Mouse (Mus musculus): ENCODE results near the gene Tmem129.

The Tmem129 gene

GRCm38 (mm10) chr5:33688278-33689220 is 30.3 kb upstream of the Tmem129 start:
- DNase-seq (ENCODE audit: inconsistent age in 2 of 2, low spot score in 1 of 2), result no peak

DNA sequence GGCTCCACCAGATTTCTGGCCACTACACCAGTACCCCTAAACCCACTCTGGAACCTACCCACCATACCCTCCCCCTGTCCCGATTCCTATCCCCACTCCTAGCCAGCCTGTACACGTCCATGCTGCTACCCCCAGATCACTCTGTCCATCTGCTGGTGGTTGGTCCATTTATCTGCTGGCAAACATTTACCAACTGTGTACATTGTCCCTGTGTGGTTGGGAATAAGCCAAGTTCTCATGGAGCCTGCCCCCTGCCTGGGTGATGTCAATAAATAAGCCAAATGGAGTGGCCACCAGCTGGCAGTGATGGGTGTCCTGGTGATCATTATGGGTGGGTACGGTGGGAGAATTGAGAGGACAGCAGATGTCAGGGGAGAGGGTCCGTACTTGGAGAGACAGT is 28.9 kb upstream of the Tmem129 start:
- DNase-seq (ENCODE audit: inconsistent age in 2 of 2, low spot score in 1 of 2), result no peak

- DNase-seq (ENCODE audit: inconsistent age in 2 of 2, low spot score in 1 of 2), result no peak
Observed at GRCm38 (mm10) chr5:33684932-33685331, 26.7 kb upstream of the Tmem129 start.

GRCm38 (mm10) chr5:33683897-33684652 is 25.9 kb upstream of the Tmem129 start:
- DNase-seq (ENCODE audit: inconsistent age in 2 of 2, low spot score in 1 of 2), result peak in 1 of 2 experiments; percentile 73

- DNase-seq (ENCODE audit: inconsistent age in 2 of 2, low spot score in 1 of 2), result no peak
Observed at GRCm38 (mm10) chr5:33682963-33683362, 24.7 kb upstream of the Tmem129 start.

DNA sequence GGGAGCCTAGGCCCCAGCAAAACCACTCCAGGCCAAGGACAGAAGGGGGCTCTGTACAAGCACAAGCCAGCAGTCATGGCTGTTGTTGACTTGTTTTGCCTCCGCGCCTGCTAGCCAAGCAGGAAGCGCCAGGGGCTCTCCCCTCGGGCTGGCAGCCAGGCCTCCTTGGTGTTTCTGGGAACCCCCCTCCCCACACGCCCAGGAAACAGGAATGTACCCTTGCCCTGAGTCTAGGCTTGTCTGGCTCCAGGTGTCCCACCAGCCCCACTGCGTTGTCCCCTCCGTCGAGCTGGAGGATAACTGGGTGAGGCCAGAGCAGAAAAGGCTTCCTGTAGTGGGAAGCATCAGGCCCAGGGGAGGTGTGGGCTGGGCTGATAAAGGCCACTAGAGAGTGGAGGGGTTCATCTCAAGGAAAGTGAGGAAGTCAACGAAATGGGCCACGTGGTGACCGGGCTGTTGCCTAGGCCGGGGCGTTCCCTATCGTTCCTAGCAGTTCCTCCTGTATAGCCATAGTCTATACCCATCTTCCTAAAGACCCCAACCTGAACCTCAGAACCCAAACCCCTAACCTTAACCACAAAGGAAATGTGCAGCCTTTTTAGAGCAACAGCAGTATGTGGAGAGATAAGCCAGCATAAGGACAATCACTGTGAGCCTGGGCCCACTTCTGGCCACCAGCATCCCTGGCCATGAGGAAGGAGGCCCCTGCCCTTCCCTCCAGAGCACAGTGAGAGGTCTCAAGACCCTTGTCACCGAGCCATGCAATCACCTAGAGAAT is 23.6 kb upstream of the Tmem129 start:
- DNase-seq (ENCODE audit: inconsistent age in 2 of 2, low spot score in 1 of 2), result no peak

GRCm38 (mm10) chr5:33681044-33681443 is 22.8 kb upstream of the Tmem129 start:
- no peak for DNase-seq (ENCODE audit: inconsistent age in 2 of 2, low spot score in 1 of 2)

DNA sequence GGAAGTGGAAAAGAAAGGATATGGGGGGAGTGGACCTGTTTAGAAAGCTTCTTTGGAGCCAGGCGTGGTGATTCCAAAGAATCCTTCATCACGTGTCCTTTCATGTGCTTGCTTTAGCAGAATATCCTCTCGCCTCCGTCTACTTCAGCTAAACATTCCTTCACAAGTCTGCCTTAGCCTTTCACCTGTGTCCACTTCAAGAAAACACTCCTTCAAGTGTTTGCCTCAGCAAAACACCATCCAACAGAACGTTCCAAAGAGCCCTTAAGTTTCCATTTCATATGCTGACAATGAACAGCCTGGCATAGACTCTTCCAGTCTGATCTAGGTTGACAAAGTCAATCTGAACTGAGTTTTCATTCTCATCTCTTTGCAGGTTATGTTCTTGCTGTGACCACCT is 20.0 kb upstream of the Tmem129 start:
- no peak for DNase-seq (ENCODE audit: inconsistent age in 2 of 2, low spot score in 1 of 2)

GRCm38 (mm10) chr5:33675964-33676363 is 17.7 kb upstream of the Tmem129 start:
- peak in 1 of 2 experiments; percentile 73 for DNase-seq (ENCODE audit: inconsistent age in 2 of 2, low spot score in 1 of 2)

GRCm38 (mm10) chr5:33674439-33674838 is 16.2 kb upstream of the Tmem129 start:
- no peak for DNase-seq (ENCODE audit: inconsistent age in 2 of 2, low spot score in 1 of 2)

DNA sequence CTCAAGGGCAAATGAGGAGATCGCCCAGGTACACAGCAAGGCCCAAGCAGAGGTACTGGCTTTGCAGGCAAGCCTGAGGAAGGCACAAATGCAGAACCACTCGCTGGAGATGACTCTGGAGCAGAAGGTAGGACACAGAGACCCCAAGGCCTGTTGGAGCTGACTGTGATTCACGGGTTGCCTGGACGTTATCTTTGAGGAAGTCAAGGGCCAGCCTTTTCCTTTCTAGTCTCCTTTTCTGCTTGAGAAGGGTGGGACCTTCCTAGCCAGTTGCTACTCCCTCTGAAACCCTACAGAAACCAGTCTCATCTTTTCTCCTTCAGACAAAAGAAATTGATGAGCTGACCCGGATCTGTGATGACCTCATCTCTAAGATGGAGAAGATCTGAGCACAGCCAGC is 13.4 kb upstream of the Tmem129 start:
- no peak for DNase-seq (ENCODE audit: inconsistent age in 2 of 2, low spot score in 1 of 2)

DNA sequence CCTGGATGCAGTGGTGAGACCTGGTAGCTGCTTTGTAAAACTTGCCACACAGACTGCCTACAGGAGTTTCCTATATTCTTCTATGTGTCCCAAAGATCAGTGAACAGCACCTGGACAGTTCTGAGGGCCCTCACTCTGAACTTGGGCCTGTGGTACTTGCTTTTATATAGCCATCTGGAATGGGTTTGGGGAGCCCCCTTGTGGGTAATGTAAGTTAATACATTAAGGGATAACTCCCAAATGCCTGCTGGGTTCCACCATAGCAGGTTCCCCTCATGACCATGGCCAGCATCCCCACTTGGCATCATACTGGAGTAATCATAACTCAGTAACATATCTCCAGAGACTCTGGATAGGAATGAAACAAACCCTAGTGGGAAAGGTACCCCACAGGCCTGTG is 10.0 kb upstream of the Tmem129 start:
- peak in 1 of 2 experiments; percentile 71 for DNase-seq (ENCODE audit: inconsistent age in 2 of 2, low spot score in 1 of 2)

DNA sequence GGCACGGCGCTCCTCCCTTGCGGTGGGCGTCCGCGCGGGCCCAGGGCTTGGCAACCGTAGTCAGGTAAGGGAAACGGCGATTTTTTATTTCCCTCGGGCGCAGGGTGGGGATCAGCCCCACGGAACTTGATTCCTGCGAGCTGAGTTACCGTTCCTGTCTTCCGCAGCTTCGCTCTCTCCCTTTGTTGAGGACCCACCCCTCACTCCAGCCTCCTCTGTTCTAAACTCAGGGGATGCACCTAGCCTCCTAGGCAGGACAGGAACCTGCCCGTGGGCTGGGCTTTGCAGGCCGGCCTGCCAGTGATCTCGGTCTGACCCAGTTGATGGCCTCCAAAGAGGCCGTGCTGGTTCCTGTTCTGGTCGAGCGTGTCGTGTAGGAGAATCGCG is 441 bp upstream of the Tmem129 start:
- no peak for DNase-seq (ENCODE audit: inconsistent age in 2 of 2, low spot score in 1 of 2)

GRCm38 (mm10) chr5:33657251-33657786 is 897 bp downstream of the Tmem129 start:
- no peak for DNase-seq (ENCODE audit: inconsistent age in 2 of 2, low spot score in 1 of 2)

- DNase-seq (ENCODE audit: inconsistent age in 2 of 2, low spot score in 1 of 2), result peak in 1 of 2 experiments; percentile 38
Observed at GRCm38 (mm10) chr5:33656739-33657138, 1.5 kb downstream of the Tmem129 start.

GRCm38 (mm10) chr5:33655251-33655840 is 2.9 kb downstream of the Tmem129 start:
- peak in 1 of 2 experiments; percentile 30 for DNase-seq (ENCODE audit: inconsistent age in 2 of 2, low spot score in 1 of 2)

- peak; percentile 32 to 41 for DNase-seq (ENCODE audit: inconsistent age in 2 of 2, low spot score in 1 of 2)
Observed at GRCm38 (mm10) chr5:33654424-33654823, 3.8 kb downstream of the Tmem129 start.

DNA sequence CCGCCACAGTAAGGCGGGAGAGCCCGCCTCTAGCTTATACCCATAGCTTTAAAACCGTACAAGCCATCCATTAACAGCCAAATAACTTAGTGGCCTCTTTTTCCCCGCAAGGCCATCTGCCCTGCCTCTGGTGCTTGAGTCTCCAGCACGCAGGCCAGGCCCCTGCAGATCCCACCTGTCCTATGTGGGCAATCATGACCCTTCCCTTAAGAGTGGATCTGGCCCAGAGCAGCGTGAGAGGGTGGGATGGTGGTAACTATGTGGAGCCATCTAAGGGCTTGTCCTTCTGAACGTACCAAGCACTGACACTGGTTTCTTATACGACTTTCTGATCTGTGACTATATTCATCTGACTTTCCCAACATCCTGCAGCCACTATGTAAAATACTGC is 5.4 kb downstream of the Tmem129 start:
- no peak for DNase-seq (ENCODE audit: inconsistent age in 2 of 2, low spot score in 1 of 2)

DNA sequence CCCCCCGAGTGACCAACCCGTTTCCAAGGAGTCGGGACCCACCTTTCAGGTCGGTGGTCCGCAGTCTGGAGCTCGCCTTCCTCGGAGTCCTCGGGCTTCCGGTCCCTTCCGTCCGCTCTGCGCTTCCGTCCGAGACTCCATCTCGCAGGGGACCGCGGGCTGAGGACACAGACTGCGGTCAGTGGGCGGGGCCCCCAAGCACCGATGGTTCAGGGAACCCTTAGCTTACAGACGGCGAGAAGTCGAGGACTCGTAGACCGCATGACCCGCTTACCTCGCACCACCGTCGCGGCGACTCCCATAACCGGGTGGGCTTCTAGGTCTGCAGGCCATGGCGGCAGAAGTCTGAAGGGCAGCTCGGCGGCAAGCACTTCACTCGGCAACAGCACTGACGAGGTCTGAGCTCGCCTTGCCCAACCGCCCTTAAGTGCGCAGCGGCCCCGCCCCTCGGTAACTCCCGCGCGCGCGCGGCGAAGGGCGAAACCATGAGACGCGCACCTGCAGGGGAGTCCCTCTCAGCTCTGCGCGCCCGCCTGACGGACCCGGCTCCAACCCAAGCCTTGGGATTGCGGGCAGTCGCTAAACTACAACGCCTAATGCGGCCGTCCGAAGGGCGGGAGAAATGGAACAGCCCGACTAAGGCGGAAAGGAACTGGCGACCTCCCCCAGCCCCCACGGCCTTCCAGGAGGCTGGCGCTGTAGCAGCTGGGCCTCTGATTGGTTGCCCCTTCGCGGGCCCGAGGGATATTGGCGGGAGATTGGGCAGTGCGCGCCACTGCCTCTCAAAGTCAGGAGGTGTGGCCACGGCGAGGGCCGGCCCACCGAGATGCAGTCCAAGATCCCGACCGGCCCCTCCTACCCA is 6.1 kb downstream of the Tmem129 start, which contains the start of gene Slbp:
TSS of gene Slbp (minus strand) at position 654 of the 862 bp plus-strand sequence.
- DNase-seq (ENCODE audit: inconsistent age in 2 of 2, low spot score in 1 of 2), result peak; percentile 98 to 99

- no peak for DNase-seq (ENCODE audit: inconsistent age in 2 of 2, low spot score in 1 of 2)
Observed at GRCm38 (mm10) chr5:33651541-33651920, 6.7 kb downstream of the Tmem129 start.
